Mouse (Mus musculus) T-cell, adult 2 months (primary cell): ENCODE data around the gene Wdr90.

Experiments
- DNase-seq: peaks from one replicate; pipeline ENCODE4 v3.0.0; 2022; ENCODE audit warnings: low spot score

The Wdr90 gene

DNA sequence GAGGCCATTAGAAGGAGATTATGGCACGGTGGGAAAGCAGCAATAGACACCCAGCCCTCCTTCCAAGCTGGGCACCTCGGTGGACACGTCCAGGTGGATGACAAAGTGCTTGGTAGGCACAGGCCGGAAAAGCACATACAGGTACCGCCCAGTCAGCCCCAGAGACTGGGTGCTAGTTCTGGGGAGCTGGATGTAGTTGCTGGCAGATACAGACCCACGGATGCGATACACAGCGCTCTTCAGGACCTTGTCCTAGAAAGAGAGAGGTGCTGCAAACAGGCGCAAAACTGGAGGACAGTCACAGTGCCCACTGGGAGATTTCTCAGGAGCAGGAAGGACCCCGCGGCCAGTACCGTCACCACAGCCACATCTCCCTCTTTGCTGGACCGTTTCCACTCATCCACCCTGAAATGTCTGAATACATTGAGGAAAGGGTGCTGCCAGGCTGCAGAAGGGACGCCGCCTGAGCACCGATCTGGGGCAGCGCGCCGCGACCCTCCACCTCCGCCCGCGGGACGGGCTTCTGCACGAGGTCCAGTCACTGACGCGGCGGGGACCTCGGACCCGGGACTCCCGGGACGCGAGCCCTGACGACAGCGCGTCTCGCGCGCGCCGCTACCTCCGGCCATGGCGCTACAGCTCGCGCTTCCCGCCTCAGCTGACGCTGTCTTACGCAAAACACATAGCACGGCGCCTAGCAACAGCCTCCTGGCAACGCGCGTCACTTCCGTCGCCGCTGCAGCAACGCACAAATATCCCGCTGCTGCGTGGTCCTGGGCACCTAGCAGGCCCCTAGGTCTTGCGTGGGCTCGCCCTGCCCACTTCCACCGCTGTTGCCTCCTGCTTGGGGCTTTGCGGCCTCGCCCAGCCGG lies at the start of gene Wdr90:
Gene Wdr90 (minus strand): TSS at position 670 of the 872 bp plus-strand sequence.
- DNase-seq: peak; percentile 93

DNA sequence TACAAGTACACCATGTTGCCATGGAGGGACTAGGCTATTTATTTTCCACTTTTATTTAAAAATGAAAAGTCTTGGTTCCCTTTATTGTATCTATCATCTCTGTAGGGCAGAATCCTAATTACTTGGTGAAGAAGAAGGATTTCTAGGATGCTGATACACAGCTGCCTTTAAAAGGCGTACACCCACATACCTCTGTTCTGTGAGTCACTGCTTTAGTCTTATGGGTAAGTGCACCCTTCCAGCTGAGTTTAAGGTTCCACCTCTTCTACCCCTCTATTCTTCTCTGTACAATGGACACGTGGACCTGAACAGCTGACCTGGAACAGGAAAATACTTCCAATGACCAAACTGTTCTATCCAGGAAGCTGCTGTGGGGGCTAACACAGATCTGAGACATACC lies 46.3 kb upstream of the Wdr90 start:
- DNase-seq: no peak

DNA sequence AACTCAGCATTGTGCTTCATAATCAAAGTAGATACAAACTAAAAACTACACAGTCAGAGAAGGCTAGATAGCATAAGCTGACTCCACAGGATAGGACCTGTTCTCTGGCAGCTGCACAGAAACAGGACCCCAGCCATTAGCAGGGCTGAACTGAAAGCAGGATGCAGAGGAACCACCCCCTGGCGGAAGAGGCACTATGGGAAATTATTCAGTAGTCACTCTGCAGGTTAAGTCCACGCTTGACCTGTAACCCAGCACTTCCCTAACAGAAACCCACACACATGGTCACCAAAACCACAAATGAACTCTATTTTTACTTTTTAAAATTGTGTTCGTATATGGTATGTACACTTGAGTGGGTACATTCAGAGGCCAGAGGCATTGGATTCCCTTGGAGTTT lies 41.8 kb upstream of the Wdr90 start:
- no peak for DNase-seq

DNA sequence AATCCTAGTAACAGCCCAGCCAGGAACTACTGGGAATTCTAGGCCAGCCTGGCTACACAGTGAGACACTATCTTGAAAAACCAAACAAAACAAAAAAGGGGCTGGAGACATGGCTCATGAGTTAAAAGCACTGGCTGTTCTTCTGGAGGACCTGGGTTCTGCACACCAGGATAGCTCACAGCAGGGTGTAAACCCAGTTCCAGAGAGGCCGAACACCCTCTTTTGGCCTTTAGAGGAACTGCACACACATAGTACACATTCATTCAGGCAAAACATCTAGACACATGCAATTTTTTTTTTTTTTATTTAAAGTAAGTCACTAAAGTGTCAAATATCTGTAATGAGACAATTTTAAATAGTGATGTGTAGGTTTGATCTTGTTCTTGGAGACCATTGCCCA lies 38.9 kb upstream of the Wdr90 start:
- DNase-seq: no peak

DNA sequence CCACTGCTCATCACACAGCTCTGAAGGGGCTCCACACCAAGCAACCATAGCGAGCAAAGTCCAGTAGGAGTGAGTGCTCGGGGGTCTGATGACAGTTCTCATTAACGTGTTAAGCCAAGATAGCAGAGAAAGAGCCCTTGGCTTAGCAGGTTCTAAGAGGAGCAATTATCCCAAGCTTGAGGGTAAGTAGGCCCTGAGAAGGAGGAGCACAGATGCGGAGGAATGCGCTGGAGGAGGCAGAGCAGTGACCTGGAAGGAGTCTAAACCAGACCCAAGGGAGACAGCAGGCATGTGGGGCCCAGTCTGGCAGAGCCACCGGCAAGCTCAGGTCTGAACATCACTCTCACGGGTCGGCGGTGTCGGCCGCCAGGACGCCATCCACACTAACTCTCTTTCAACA lies 34.6 kb upstream of the Wdr90 start:
- no peak for DNase-seq

DNA sequence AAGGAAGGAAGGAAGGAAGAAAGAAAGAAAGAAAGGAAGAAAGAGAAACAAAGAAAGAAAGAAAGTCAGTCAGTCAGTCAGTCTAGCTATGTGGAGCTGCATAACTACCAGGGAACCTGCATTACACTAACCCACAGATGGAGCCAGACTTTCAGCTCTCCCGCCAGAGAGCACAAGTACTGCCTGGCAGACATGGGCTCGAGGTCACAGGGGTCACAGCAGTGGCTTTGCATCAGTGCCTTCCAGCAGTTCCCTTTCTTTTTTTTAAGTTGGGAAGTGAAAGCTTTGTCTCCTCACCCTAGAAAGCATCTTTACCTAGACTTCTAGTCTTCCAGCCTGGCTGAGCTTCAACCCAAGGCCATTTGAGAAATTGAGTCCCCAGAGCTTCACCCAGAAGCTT lies 34.1 kb upstream of the Wdr90 start:
- no peak for DNase-seq

DNA sequence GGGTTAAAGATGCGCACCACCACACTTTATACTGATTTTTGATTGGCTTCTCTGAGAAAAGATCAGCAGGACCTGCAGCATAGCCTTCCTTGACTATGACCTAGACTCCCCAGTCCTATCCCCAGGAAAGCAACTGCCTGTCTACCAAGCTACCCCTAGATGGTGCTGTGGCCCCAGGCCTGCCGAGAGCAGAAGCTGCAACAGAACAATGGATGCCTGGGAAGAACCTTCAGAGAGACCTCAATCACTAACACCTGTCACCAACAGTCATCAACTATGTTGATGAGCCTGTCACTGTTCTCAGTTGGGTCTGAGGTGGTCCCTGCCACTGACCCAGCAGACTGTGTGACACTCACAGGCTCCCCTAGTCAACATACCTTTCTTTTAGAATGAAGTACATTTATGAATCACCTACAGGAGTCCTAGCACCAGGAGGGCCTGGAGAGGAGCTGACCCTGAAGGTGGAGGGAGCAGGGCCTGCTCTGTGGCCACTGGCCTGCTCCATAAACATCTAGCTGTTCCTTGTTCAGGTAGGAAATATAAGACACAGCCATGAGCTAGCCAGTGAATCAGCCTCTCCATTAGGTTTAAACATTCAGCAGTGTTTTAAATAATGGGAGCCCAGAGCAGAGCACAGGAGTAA lies 32.8 kb upstream of the Wdr90 start:
- DNase-seq: peak; percentile 73

DNA sequence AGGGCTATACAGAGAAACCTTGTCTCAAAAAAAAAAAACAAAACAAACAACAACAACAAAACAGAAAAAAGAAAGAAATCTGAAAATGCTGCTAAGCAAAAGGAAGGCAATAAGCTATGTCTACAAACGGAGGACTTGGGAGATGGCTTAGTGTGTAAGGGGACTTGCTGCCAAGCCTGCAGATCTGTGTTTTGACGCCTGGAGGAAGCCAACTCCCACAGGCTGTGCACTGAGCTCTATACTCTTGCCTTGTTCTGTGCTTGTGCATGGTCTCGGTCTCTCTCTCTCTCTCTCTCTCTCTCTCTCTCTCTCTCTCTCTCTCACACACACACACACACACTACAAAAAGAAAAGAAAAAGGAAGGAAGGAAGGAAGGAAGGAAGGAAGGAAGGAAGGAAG lies 27.5 kb upstream of the Wdr90 start:
- DNase-seq: no peak

DNA sequence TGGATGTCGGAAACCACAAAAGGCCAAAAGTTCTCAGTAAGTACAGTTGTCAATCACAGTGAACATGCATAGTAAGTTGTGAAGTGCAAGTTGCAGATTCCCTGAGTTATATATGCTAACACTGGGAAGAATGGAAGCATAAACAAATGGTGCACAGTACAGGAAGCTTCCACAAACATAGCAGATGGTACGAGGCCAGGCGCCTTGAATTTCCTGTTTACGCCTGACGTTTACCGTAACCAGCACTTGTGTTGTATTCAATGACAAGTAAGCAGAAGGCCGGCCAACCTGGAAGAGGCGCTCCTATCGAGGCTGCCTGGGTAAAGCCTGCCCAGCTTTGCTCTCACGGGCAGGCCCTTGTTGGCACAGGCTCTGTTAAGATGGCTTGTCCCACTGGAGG lies 26.2 kb upstream of the Wdr90 start:
- no peak for DNase-seq

DNA sequence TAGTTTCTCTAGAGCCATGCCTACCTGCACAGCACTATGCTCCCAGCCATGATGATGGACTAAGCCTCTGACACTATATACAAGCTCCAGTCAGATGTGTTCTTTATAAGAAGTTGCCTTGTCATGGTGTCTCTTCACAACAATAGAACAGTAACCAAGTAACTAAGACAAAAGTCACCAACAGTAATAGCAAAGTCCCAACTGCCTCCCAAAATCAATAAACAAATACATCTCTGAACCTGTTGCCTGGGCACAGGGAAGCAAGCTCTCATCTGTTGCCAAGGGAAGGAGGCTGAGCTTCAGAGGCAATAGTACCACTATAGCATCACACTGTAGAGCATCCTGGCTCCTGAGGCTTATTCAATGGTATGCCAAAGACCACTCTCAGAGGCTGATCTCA lies 25.5 kb upstream of the Wdr90 start:
- DNase-seq: no peak

DNA sequence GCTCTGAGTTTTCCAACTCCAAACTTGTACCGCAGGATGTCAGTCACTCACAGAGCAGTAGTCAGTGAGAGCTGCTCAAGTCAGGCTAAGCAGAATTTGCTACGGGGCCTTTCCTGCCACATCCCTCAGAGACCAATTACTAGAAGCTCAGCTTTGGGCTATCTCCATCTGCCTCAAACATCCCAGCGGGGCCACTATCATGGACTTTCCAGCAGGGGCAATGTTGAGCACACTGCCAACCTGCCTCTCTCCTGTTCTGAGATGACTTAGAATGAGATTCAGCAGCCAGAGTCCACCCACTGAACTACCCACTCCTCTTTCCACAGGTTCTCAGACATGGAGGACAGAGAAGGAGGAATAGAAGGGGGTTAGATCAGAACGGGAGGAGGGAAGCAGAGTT lies 24.3 kb upstream of the Wdr90 start:
- peak; percentile 27 for DNase-seq

DNA sequence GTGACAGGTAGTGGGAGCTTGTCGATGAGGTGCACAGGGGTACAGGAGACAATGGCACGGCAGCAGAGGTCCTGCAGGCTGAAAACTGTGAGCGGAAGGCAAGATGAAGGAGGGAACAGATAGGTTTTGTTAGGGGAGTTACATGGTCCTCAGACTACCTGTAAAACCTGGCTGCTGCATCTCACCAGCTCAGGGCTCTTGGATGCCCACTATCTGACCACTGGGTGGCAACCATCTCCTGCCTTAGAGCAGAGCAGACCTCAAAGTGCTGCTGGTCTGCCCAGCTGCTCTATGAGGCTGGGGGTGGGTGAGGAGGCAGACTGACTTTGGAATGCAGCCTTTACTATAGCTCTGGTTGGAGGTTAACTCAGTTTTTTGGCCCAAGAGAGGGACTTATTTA lies 22.5 kb upstream of the Wdr90 start:
- no peak for DNase-seq

DNA sequence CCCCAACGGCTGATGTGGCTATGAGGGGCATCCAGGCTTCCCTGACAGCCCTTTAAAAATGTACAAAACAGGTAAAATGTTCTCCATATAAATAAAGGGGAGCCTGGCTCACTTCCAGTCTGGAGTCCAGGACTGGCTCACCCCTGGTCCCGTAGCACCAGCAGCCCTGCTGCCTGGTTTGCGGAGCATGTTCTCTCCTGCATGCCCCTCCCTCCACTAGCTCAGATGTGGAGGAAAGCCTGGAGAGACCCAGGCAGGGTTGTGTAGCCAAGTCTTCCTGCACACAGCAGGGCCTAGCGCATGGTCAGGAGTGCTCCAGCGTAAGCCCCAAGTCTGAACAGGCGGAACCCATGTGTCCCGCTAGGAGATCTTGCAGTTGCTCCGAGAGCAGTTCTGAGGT lies 22.0 kb upstream of the Wdr90 start:
- no peak for DNase-seq

DNA sequence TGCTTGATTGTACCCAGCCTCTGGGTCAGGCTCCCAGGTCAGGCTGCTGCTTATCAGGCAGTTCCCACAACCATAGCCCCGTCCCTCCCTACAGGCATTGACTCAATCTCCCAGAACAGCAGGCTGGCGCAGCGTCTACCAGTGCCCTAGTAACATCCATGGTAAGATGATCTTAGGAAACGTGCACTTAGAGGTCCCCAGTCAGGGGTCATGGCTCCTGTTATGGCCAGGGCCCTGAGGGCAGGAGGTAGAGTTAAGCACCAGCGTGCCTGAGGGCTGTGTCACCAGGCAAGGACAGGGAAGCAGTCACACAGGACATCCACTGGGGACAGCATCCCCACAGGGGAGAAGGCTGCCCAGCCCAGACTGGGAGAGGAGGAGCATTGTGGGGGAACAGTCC lies 21.0 kb upstream of the Wdr90 start:
- no peak for DNase-seq

DNA sequence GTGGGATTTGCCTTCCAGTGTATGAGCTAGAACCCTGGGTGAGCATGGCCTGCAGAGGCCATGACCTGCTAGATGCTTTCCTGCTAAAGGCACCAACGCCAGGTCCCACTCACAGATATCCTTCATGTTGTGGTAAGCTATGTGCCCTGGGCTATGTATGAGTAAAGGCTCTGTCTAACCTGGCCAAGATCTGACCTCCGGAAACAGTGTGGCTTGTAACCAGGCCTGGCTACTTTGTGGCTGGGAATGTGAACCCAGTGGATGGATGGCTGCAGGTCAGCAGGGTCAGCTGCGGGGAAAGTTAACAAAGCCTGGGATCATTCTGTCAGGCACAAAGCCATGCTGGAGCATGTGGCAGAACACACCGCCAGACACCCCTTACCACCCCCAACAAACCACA lies 20.4 kb upstream of the Wdr90 start:
- DNase-seq: no peak

DNA sequence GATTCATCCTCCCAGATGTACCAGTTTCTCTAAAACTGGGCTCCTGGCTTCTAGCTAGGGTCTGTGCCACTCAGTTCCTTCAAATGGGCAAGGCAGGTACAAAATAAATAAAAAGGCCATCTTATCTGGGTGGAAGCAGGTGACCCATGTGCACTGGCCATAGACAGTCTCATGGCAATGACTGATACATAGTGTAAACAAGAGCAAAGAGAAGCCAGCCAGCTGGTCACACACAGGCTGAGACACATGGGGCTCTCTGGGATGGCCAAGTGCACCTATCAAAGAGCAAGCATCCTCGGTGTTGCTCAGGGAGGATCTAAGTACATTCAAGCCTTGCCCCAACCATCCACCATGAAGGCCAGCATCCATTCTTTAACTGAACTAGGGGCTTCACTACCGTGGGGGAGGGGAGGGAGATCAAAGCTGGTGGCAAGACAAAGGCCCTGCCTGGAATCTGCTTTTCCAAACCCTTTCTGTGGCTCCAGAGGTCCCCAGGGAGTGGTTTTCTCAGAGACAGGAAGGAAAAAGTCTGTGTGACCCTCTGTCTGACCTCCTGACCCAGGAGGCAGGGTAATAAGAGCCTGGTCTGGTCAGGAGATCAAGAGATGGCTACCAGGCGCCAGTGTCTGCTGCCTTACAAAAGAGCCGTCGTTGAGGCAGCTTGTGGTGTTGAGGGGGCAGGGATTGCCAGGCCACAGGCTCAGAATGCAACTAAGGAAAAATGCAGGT lies 19.8 kb upstream of the Wdr90 start:
- no peak for DNase-seq

DNA sequence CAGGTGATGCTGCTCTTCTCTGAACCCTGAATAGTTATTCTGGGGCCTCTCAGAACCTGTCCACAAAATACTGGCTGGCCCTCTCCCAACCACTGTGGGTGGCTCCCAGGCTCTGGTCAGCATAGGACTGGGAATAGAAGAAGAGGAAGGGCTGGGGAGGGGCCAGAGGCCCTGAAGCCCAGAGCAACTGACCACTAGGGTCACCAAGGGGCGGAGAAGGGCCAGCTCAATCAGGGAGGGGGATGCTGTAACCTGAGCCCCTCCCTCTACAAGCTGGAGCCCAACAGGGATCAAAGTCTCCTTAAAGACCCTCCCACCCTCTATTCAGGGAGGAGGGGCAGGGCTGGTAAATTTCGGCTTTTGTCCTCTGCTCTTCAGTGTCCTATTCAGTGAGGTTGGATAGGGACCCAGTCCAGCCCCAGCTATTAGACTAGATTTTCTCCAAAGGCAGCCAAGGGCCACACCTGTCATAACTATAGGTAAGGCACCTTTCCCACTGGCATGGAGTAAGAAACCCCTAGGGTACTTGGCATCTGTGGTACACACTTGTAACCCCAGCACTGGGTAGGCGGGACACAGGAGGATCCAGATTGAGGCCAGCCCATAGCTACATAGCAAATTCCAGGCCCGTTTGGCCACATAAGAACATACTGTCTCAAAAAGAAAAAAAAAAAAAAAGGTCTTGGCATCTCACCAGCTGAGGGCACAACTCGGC lies 19.1 kb upstream of the Wdr90 start, which contains the start of gene Wfikkn1:
Gene Wfikkn1 (minus strand): TSS at position 663 of the 715 bp plus-strand sequence.
- DNase-seq: no peak

DNA sequence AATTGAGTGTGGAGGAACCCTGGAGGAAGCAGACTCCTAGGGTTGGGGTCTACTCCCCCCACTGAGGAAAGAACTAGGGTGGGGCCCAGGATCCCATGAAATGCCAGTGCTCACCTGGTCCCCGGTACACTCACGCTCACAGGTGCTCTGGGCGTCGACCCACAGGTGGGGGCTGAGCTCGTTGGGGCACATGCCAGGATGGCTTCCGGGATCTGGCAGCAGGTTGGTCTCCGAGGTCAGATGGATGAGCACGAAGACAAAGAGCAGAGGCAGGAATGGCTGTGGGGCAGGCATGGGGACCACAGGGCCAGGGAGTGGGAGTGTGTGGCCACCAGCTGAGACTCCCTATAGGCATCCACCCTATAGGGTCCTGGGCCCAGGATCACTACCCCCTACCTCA lies 18.4 kb upstream of the Wdr90 start:
- no peak for DNase-seq

DNA sequence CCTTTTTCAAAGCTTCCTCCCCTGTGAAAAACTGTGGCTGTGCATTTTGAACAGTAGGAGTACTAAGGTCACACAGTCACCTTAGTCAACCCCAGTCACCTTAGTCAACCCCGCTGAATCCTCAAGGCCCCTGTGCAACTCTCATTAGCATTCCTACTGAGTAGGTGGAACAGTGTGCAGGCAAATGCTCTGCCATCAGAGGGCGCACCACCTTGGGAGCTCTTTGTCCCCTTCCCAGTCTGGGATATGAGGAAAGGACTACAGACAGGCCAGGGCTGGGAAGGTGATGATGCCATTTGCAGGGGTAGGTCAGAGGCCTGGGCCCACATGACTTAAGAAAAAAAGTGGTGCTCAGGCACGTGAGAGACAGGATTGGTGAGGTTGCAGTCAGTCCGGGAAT lies 18.0 kb upstream of the Wdr90 start:
- DNase-seq: no peak

DNA sequence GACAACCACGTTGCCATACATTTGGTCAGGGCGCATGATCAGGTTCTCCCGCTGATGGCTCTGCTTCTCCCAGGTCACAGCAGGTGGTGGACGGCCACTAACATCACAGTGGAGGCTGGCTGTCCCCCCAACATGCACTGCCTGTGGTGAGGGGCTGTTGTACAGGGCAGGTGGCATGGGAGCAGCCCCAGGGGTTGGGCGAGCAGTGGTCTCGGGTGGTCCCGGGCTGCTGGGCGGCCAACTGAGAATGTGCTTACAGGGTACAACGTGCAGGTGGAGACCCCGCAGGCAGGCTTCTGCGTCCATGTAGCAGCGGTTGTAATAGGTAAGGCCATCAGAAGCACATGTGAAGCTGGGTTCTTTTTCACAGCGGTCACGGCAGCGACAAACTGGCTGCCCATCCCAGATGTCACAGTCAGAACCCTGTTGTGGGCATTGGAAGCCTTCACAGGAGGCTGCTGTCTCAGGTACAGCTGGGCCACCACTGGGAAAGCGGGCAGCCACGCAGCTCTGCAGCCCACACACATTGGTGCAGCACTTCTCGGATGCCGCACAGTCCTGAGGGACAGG lies 17.4 kb upstream of the Wdr90 start:
- DNase-seq: no peak

DNA sequence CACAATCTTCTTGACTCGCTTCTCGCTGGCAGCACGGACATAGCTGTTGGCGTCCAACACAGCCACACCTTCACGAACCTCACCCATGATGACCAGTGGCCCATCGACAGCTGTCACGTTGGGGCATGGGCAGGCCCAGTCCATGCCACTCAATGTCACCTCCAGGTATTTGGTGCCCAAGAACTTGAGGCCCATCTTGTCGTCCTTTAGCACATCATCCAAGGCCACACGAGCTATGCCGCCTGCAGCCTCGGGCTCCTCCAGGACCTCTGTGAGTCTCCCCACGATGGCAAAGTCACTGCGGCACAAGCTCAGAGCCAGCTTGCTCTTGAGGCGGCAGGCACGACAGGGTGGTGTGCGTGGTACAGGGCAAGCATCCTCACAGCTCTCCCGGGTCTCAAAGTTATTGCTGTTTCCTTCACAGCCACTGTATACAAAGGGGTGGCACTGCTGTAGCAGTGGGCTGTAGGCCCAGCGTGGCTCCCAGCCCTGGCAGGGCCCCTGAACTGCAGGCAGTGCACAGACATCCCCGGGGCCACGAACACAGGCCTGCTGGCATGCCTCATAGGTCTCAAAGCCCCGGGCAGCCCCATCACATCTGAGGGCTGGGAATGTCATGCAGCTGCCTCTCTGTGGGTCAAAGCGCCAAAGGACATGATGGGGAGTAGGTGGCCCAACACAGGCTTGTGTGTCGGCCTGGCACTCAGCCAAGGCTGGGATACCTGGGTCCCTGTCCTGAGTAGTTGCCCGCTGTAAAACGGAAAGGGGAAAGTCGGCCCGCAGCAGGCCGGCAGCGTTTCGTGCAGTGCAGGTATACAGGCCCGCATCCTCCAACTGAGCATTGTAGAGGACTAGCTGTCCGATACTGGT lies 16.7 kb upstream of the Wdr90 start:
- DNase-seq: no peak
